Mouse (Mus musculus) large intestine, adult 2 months (tissue): ENCODE results near the gene Hist1h2bk. TPM values are rescaled to one million over a fixed set of nuclear protein-coding genes. Genes with fewer than 3 reads are reported as not detected.
"Not testable (repeated sequence)": the region's sequence is repeated elsewhere in the genome, so short reads cannot be mapped to it uniquely, and the experiment has no call there.

ENCODE experiments used
- DNase-seq: peaks from one replicate; pipeline ENCODE4 v3.0.0-alpha.2; 2012; ENCODE audit warnings: low read depth, low spot score
- WGBS: fragments of 180-500 bp; shearing (Covaris S2); methylation state at CpG from one replicate; pipeline ENCODE4 v1.1.7; 2018; 5-methylcytosine and 5-hydroxymethylcytosine counted together
- polyA plus RNA-seq: library from polyadenylated mRNA; depleted of rRNA; stranded (reverse); fragments of >200 nt; gene quantifications from 2 replicates; pipeline ENCODE4 v1.2.3, GENCODE M21; 2012

Gene Hist1h2bk
- polyA plus RNA-seq, 1 experiment, result 29.1 TPM

- DNase-seq, result no peak
- 71% methylated on average over 2 of the region's 2 CpGs for WGBS
Measured at GRCm38 (mm10) chr13:22037415-22037814, 1.7 kb downstream of the Hist1h2bk start.

- WGBS, result 66% methylated on average over 5 of the region's 5 CpGs
- no peak for DNase-seq
Measured at GRCm38 (mm10) chr13:22039364-22039763, 3.7 kb downstream of the Hist1h2bk start.

- no peak for DNase-seq
- 6% methylated on average over 2 of the region's 2 CpGs for WGBS
Measured at GRCm38 (mm10) chr13:22039951-22040463, 4.3 kb downstream of the Hist1h2bk start.

GRCm38 (mm10) chr13:22040464-22041141 is 4.9 kb downstream of the Hist1h2bk start:
- under 1% methylated on average over 23 of the region's 24 CpGs for whole genome bisulfite sequencing
- no peak for DNase-seq

- DNase-seq, result not testable (repeated sequence)
- under 1% methylated on average over 16 of the region's 27 CpGs for WGBS
Measured at GRCm38 (mm10) chr13:22041142-22041536, 5.5 kb downstream of the Hist1h2bk start, which contains the start of gene Hist1h4i. TSS of gene Hist1h4i (minus strand) at chr13:22041362.

- DNase-seq, result no peak
- 4% methylated on average over 13 of the region's 13 CpGs for WGBS
Measured at GRCm38 (mm10) chr13:22041651-22042567, 6.2 kb downstream of the Hist1h2bk start.

GRCm38 (mm10) chr13:22042568-22043502 is 7.2 kb downstream of the Hist1h2bk start, which contains the start of the genes Hist1h2ag and Hist1h2bj:
TSS of gene Hist1h2ag (minus strand) at chr13:22042944.
TSS of gene Hist1h2bj (plus strand) at chr13:22043214.
- DNase-seq, result not testable (repeated sequence)
- WGBS, result under 1% methylated on average over 52 of the region's 80 CpGs

GRCm38 (mm10) chr13:22043503-22044431 is 8.1 kb downstream of the Hist1h2bk start:
- no peak for DNase-seq
- WGBS, result 1% methylated on average over 14 of the region's 14 CpGs

- 88% methylated on average over 6 of the region's 6 CpGs for WGBS
- no peak for DNase-seq
Measured at GRCm38 (mm10) chr13:22044432-22045155, 8.9 kb downstream of the Hist1h2bk start.

- 61% methylated on average over 2 of the region's 2 CpGs for WGBS
- DNase-seq, result no peak
Measured at GRCm38 (mm10) chr13:22045311-22045710, 9.6 kb downstream of the Hist1h2bk start.

GRCm38 (mm10) chr13:22049041-22049440 is 13.4 kb downstream of the Hist1h2bk start:
- no peak for DNase-seq

GRCm38 (mm10) chr13:22049737-22050440 is 14.2 kb downstream of the Hist1h2bk start:
- no peak for DNase-seq
- WGBS, result 2% methylated on average over 14 of the region's 14 CpGs

More at GRCm38 (mm10) chr13:22049041-22049440, 13.4 kb downstream of the Hist1h2bk start:
- 91% methylated on average over 2 of the region's 2 CpGs for WGBS

GRCm38 (mm10) chr13:22050591-22051522 is 15.2 kb downstream of the Hist1h2bk start:
- under 1% methylated on average over 52 of the region's 52 CpGs for WGBS
- DNase-seq, result no peak

GRCm38 (mm10) chr13:22051523-22051859 is 15.8 kb downstream of the Hist1h2bk start:
- no peak for DNase-seq
- 8% methylated on average over 5 of the region's 5 CpGs for WGBS

- 83% methylated on average over 1 of the region's 1 CpGs for WGBS
- DNase-seq, result no peak
Measured at GRCm38 (mm10) chr13:22053754-22054153, 18.1 kb downstream of the Hist1h2bk start.

- 50% methylated on average over 1 of the region's 1 CpGs for WGBS
- no peak for DNase-seq
Measured at GRCm38 (mm10) chr13:22061422-22061821, 25.8 kb downstream of the Hist1h2bk start.
